Mouse (Mus musculus) yolk sac, embryonic 10.5 days (tissue): ENCODE data around the gene Cemip2.
A peak's percentile ranks its signal among the peaks of the same experiment; 100 is the strongest.

Experiments used
- DNase-seq: peaks from one replicate; pipeline ENCODE4 v3.0.0-alpha.2; 2017; ENCODE audit warnings: low spot score

Cemip2 gene

GRCm38 (mm10) chr19:21779106-21779505, 964 bp downstream of the Cemip2 start:
- no peak for DNase-seq

GRCm38 (mm10) chr19:21780663-21781062, 2.5 kb downstream of the Cemip2 start:
- no peak for DNase-seq

DNA sequence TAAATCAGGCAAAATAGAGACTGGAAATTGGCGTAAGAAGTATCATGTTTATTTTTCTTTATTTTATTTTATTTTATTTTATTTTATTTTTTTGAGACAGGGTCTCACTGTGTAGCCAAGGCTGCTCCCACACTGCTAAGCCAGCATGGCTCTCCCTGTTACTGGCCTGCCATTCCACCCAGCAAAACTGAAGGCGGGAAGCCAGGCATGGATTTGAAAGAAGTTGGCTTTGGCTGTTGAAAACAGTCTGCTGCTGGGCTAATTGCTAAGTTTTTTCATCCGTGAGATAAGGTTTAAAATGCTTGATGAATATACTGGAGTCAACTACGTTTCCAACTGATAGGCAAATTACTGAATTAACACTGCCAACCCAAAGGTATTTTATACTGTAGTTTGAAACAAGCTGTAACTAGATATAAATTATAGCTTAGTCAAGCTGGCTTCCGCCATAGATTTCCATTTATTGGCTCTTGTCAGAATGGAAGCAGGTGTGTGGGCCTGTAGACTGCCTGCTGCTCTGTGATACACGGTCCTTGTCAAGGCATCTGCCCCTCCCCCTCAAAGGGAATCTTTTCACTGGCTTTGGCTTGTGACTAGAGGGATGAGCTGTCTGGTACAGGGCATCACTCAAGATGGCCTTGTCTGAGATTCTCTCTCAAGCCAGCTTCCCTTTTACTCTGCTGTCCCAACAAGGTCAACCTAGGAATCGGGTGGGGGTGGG, 3.1 kb downstream of the Cemip2 start:
- no peak for DNase-seq

DNA sequence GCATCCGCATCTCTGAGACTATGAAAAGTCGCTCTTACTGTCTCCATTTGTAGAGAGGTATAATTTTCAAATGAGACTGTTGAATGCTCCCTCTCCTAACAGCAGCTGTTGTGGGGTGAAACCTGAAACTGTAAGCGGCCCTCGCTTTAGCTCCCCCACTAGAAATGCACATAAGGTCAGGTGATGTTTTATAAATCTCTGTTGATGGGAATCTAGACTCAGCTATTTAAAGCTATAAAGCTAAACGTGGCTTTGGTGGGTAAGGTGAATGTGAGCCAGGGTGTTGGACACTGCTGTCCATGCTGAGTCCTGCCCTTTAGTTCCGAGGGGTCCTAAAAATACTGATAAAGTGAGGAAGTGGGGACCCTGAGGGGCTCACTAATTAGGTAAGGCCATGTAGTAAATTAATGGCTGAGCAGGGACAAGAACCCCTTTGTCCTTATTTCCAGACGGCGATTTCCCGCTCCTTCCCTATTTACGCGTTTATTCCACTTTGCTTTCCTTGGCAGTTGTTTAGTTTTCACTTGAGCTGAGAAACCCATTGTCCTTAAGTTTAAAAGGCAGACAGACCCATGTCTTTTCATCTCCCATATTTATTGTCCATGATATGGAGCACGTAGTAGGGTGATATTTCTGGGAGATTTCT, 3.8 kb downstream of the Cemip2 start:
- DNase-seq = no peak

DNA sequence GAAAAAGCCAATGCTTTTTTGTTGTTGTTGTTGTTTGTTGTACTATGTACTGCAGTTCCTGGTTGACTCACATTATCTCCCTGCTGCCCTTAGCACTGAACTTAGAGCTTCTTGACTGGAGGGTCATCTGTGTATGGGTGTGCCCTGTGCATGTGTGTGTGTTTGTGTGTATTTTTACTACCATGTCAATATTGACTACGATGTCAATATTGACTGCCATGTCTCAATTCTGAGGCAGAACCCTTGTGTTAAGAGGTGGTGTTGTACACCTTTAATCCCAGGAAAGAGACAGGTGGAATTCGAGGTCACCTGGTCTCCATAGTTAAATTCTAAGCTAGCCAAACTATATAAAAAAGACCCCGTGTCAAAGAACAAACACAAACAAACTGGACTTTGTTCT, 5.6 kb downstream of the Cemip2 start:
- DNase-seq = peak; percentile 49

- DNase-seq = peak; percentile 81
Observed at GRCm38 (mm10) chr19:21784331-21785131, 6.4 kb downstream of the Cemip2 start.

- peak; percentile 59 for DNase-seq
Observed at GRCm38 (mm10) chr19:21785132-21785528, 7.0 kb downstream of the Cemip2 start.

DNA sequence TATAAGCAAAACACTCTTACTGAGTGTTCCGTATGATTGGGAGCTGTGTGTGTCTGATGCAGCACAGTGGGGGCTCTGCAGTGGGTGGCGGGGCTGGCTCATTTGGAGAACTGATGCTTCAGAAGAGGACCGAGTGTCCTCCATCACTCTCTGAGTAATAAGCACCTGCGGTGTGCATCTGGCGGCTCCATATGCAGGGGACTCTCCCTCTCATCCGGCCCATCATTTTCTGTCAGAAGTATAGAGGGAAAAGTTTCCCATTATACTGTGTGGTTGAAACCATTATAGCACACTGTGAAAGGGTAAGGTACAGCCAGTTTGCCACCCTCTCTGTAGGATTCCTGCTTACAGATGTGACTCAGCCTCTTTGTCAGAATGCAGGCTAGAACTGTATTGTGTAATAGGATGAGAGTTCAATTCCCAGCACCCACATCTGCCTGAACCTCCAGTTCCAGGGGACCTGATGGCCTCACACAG, 8.9 kb downstream of the Cemip2 start:
- DNase-seq = no peak

- DNase-seq = no peak
Observed at GRCm38 (mm10) chr19:21788999-21789398, 10.9 kb downstream of the Cemip2 start.

GRCm38 (mm10) chr19:21789676-21790075, 11.5 kb downstream of the Cemip2 start:
- no peak for DNase-seq

GRCm38 (mm10) chr19:21791386-21791785, 13.2 kb downstream of the Cemip2 start:
- DNase-seq = no peak

GRCm38 (mm10) chr19:21791826-21792225, 13.7 kb downstream of the Cemip2 start:
- no peak for DNase-seq

DNA sequence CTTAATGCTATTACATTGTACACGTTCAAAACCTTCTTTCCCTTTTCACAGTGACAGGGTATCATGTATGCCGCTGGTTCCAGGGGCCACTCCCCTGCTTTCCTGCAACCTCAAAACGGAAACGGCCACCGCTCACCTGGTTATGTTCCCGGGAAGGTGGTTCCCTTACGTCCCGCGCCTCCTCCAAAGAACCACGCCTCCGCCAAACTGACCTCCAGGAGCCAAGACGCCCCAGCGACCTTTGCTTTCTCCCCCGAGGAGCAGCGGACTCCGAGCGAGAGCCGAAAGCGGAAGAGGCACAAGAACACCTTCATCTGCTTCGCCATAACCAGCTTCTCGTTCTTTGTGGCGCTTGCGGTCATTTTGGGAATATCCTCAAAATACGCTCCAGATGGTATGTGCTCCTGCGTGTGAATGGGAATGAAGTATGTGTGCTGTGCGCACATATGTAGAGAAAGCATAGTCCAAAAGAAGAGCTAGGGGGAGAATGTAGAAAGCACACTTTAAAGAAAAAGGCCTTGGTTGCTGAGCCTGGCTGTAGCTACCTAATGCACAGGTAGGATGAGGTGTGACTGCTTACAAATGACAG, 14.5 kb downstream of the Cemip2 start:
- DNase-seq = peak; percentile 80

DNA sequence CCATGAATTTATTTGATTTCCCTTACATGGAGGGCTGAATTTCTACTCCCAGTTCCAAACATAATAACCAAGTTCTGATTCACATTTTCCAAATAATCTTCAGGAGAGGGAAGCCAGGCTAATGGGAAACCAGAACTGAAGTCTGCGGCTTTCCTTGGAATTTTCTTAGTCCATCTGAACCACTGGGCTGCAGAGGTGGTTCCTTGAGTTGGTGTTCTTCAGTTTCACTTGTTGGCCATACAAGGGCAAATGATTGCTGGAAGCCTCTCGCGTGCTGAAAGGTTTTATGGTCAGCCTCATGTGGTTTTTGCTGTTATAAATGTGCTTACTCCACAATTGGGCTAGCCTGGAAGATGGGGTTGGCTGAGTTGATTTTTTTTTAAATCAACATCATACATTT, 16.4 kb downstream of the Cemip2 start:
- DNase-seq = no peak

GRCm38 (mm10) chr19:21796333-21796732, 18.2 kb downstream of the Cemip2 start:
- DNase-seq = no peak

- no peak for DNase-seq
Observed at GRCm38 (mm10) chr19:21798700-21799099, 20.6 kb downstream of the Cemip2 start.

DNA sequence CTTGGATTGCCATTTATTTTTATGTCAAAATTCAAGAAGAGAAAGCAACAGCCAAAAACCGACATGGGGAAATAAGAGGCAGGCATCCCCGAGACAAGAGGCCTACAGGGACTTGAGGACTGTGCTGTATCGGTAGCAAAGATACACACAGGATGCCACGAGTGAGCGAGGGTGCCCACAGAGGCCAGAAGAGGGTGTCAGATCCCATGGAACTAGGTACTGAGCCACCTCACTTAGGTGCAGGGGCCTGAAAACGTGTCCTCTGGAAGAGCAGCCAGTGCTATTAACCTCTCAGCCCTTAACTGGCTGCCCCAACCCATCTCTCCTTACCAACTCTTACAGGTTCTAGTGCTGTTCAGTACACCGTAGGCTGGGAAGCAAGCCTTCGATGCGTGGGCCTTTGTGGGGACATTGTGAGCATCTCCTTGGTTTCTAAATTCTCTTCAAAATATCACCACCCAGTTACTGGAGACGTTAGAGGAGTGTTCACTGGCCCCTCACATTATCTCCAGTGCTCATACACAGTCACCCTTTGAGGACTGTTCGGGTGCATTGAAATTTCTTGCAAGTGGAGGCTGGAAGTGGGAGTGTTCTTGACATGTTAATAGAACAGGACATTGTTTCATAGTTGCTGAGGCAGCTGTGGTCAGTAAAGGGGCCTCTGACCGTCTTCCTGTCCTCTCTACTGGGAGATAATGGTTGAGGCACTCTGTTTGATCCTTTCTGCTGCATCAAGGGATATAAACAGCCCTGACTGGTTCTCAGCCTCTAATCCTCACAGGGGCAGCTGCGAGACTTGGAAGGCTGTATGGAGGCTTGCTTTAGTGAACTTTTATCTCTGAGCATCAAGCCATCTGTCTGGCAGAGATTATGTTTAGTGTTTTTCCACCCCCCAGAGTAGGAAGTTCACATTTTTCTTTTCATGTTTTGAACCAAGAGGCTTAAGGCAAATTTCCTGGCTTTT, 21.6 kb downstream of the Cemip2 start:
- DNase-seq = no peak

DNA sequence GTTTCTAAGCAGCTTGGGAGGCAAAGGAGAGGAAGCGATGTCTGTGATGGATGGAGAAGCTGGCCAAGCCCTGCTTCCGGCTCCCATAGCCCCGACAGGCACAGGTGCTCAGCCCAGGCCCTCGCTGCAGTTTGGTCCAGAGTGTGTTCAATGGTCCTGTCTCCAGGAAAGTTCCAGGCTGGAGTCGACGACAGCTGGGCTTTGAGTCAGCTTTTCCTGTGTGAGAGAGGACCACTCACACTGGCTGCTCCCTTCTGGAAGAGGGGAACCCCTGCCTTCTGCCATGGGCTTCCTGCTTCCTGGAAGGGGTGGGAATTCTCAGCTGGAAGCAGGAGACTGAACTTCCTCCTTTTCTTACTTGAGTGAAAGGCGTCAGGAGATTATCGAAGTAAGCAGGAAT, 26.3 kb downstream of the Cemip2 start:
- no peak for DNase-seq

- DNase-seq = no peak
Observed at GRCm38 (mm10) chr19:21805305-21805704, 27.2 kb downstream of the Cemip2 start.

- DNase-seq = no peak
Observed at GRCm38 (mm10) chr19:21810135-21810534, 32.0 kb downstream of the Cemip2 start.

DNA sequence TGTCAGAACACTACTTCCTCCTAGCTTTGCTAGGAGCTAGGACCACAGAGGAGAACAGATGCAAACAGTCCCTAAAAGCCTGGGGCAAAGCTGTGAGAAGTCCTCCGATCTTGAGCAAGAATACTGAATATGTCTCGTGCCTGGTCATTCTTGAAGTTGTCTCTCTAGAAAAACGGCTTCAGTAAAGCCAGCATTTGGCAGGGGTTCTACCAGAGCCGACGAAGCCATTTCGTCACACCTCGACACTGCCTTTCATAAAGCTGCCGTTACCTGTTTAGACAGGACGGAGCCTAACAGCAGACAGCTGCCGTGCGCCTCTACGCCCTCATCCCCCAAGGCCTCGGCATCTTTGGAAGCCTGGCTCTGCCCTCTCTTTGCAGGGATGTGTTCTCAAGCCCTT, 35.4 kb downstream of the Cemip2 start:
- DNase-seq = no peak
